Mouse (Mus musculus) MEL (cell line): ENCODE measurements around the gene Bzw2.

ENCODE experiments used
- CTCF ChIP-seq, 3 experiments: IDR thresholded peaks in 2 of 3; conservative IDR thresholded peaks in 1 of 3; 2 replicates each; pipeline ENCODE4 v1.5.1; 2011 to 2012; ENCODE audit warnings: low read length in 3 of 3, low read depth in 2 of 3, mild to moderate bottlenecking in 2 of 3, improper control_type of control experiment in 1 of 3, inconsistent platforms in 1 of 3, mixed read lengths in 1 of 3, moderate library complexity in 1 of 3; ENCODE audit not compliant: control insufficient read depth in 1 of 3, insufficient read depth in 1 of 3, poor library complexity in 1 of 3, severe bottlenecking in 1 of 3
- EP300 ChIP-seq, 2 experiments: IDR thresholded peaks; 2 replicates each; pipeline ENCODE4 v1.6.1; 2011; ENCODE audit warnings: improper control_type of control experiment in 2 of 2, low read length in 2 of 2, low read depth in 1 of 2, mild to moderate bottlenecking in 1 of 2
- ETS1 ChIP-seq: IDR thresholded peaks from 2 replicates; pipeline ENCODE4 v1.6.1; 2012; ENCODE audit warnings: low read depth, mild to moderate bottlenecking, inconsistent platforms, low read length, improper control_type of control experiment, moderate library complexity
- GABPA ChIP-seq: IDR thresholded peaks from 2 replicates; pipeline ENCODE4 v1.6.1; 2012; ENCODE audit warnings: low read depth, mild to moderate bottlenecking, inconsistent platforms, low read length, improper control_type of control experiment, moderate library complexity
- KAT2A ChIP-seq: conservative IDR thresholded peaks from 2 replicates; pipeline ENCODE4 v1.6.1; 2012; ENCODE audit warnings: low read depth, low read length, improper control_type of control experiment, inconsistent platforms
- MXI1 ChIP-seq: IDR thresholded peaks from 2 replicates; pipeline ENCODE4 v1.6.1; 2011; ENCODE audit warnings: mild to moderate bottlenecking, low read depth, low read length, improper control_type of control experiment
- POLR2A ChIP-seq, 2 experiments: IDR thresholded peaks; 2 replicates each; pipeline ENCODE4 v1.6.1; 2011 to 2012; ENCODE audit warnings: low read length in 2 of 2, mild to moderate bottlenecking in 2 of 2, control low read depth in 1 of 2, improper control_type of control experiment in 1 of 2, low read depth in 1 of 2, moderate library complexity in 1 of 2; ENCODE audit not compliant: control insufficient read depth in 1 of 2, insufficient read depth in 1 of 2, poor library complexity in 1 of 2
- TBP ChIP-seq: IDR thresholded peaks from 2 replicates; pipeline ENCODE4 v1.8.0; 2011; ENCODE audit warnings: low read depth, low read length, improper control_type of control experiment
- ZC3H11A ChIP-seq: IDR thresholded peaks from 2 replicates; pipeline ENCODE4 v1.6.1; 2012; ENCODE audit warnings: low read depth, mild to moderate bottlenecking, inconsistent platforms, low read length, improper control_type of control experiment

GRCm38 (mm10) chr12:36050276-36050675 is 107.6 kb downstream of the Bzw2 start:
- TF ChIP-seq CTCF (IDR thresholded peaks at IDR 0.05 in 2 of 3, conservative IDR thresholded peaks at IDR 0.05 in 1 of 3; ENCODE audit: control insufficient read depth in 1 of 3, insufficient read depth in 1 of 3, low read depth in 2 of 3, low read length in 3 of 3, poor library complexity in 1 of 3, severe bottlenecking in 1 of 3) (no peak), EP300 (IDR thresholded peaks at IDR 0.05; ENCODE audit: low read depth in 1 of 2, low read length in 2 of 2) (no peak), POLR2A (IDR thresholded peaks at IDR 0.05; ENCODE audit: control insufficient read depth in 1 of 2, insufficient read depth in 1 of 2, low read depth in 1 of 2, low read length in 2 of 2, poor library complexity in 1 of 2) (no peak), ZC3H11A (no peak), KAT2A (no peak), ETS1 (no peak), GABPA (no peak), MXI1 (no peak), TBP (no peak)
